Mouse (Mus musculus): ENCODE results near the gene Abca4.
A peak's percentile ranks its signal among the peaks of the same experiment; 100 is the strongest.

DNA sequence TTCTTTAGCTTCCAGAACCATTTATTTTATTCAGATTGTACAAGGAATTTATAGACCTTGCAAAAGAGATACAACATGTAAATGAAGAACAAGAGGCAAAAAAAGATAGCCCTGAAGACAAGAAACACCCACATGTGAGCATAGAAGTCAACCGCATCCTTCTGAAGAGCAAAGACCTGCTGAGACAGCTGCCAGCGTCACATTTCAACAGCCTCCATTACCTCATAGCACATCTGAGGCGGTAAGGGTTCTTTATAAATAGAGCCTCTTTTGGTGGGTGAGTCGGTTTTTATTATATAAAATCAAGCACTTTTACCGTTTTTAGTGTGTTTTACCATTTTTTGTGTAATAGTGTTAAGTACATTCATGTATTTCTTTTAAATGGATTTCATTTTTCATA, 34.4 kb upstream of the Abca4 start:
- TF ChIP-seq SRF (IDR thresholded peaks at IDR 0.05; ENCODE audit: control insufficient read depth, insufficient read length, low read depth): no peak
- TF ChIP-seq E2F4 (IDR thresholded peaks at IDR 0.05; ENCODE audit: insufficient read depth): no peak
- TF ChIP-seq POLR2A (IDR thresholded peaks at IDR 0.05; ENCODE audit: insufficient read length, low read depth): no peak
- TF ChIP-seq MYOD1 (IDR thresholded peaks at IDR 0.05; ENCODE audit: control insufficient read depth in 1 of 3, insufficient read length in 2 of 3, low read depth in 2 of 3): peak in 2 of 3 experiments; percentile 49 to 69
- TF ChIP-seq POLR2AphosphoS2 (IDR thresholded peaks at IDR 0.05; ENCODE audit: insufficient read length, low read depth): no peak
- TF ChIP-seq CEBPB (IDR thresholded peaks at IDR 0.05; ENCODE audit: insufficient read depth, poor library complexity, severe bottlenecking): no peak
- TF ChIP-seq USF1 (IDR thresholded peaks at IDR 0.05; ENCODE audit: low read depth): no peak
- TF ChIP-seq MAX (IDR thresholded peaks at IDR 0.05; ENCODE audit: low read depth): no peak
- TF ChIP-seq MYOG (IDR thresholded peaks at IDR 0.05; ENCODE audit: control insufficient read depth in 1 of 3, insufficient read depth in 1 of 3, insufficient read length in 2 of 3, low read depth in 2 of 3): no peak

Data from myocyte (in vitro differentiated cells).